Mouse (Mus musculus) hindbrain, postnatal 0 days (tissue): ENCODE measurements around the gene Stard9. TPM values are rescaled to one million over a fixed set of nuclear protein-coding genes. Genes with fewer than 3 reads are reported as not detected.
"Not testable (repeated sequence)": the region's sequence is repeated elsewhere in the genome, so short reads cannot be mapped to it uniquely, and the experiment has no call there.

Experiments used
- ATAC-seq: fragments of 200-750 bp; cut with Nextera tagmentation; 2 replicates; pipeline ENCODE4 v1.8.0; 2017; ENCODE audit warnings: mild to moderate bottlenecking, moderate TSS enrichment, moderate library complexity
- DNase-seq: peaks from one replicate; pipeline ENCODE4 v3.0.0-alpha.2; 2015; ENCODE audit warnings: low spot score
- H3K27ac ChIP-seq: fragments of 300-500 bp; sonication (generic); 2 replicates; pipeline ENCODE4 v1.5.1; 2014; ENCODE audit warnings: mild to moderate bottlenecking
- H3K27me3 ChIP-seq: fragments of 300-500 bp; sonication (generic); 2 replicates; pipeline ENCODE4 v1.6.1; 2014; ENCODE audit warnings: low read length, mixed read lengths; ENCODE audit not compliant: insufficient read depth
- H3K36me3 ChIP-seq: fragments of 300-500 bp; sonication (generic); 2 replicates; pipeline ENCODE4 v1.6.1; 2014; ENCODE audit warnings: low read length, mixed read lengths; ENCODE audit not compliant: insufficient read depth
- H3K4me1 ChIP-seq: fragments of 300-500 bp; sonication (generic); 2 replicates; pipeline ENCODE4 v1.6.1; 2014; ENCODE audit warnings: antibody characterized with exemption, low read length, mixed read lengths; ENCODE audit not compliant: insufficient read depth
- H3K4me2 ChIP-seq: fragments of 300-500 bp; sonication (generic); 2 replicates; pipeline ENCODE4 v1.6.1; 2014; ENCODE audit warnings: low read depth, mild to moderate bottlenecking, low read length, moderate library complexity, mixed read lengths
- H3K4me3 ChIP-seq: fragments of 300-500 bp; sonication (generic); 2 replicates; pipeline ENCODE4 v1.5.1; 2014; ENCODE audit warnings: low read length
- H3K9ac ChIP-seq: fragments of 300-500 bp; sonication (generic); replicated peaks from 2 replicates; pipeline ENCODE4 v1.6.1; 2014; ENCODE audit warnings: mild to moderate bottlenecking, low read length, moderate library complexity, mixed read lengths
- H3K9me3 ChIP-seq: fragments of 300-500 bp; sonication (generic); 2 replicates; pipeline ENCODE4 v1.6.1; 2016; ENCODE audit warnings: low read length, mixed read lengths
- CTCF ChIP-seq: IDR thresholded peaks from 2 replicates; pipeline ENCODE4 v1.5.1; 2016; ENCODE audit warnings: antibody characterized with exemption, control low read depth, low read depth
- WGBS: fragments of 180-500 bp; shearing (Covaris S2); extraction: QIAGEN DNeasy Blood & Tissue Kit; methylation state at CpG from one replicate; pipeline ENCODE4 v1.1.7; 2014; 5-methylcytosine and 5-hydroxymethylcytosine counted together
- polyA plus RNA-seq: library from polyadenylated mRNA; unstranded; fragments of >200 nt; fragmentation: Nextera tagmentation; extraction: Ambion mirVana; gene quantifications from 2 replicates; pipeline ENCODE4 v1.2.1, GENCODE M21; 2015
- total RNA-seq: library from RNA; depleted of rRNA; stranded (reverse); fragments of >200 nt; gene quantifications from 2 replicates; pipeline ENCODE4 v1.2.3, GENCODE M21; 2014

Stard9 gene
- total and polyA plus RNA-seq, 2 experiments from 2014 or later = 3.1 to 18.5 TPM

DNA sequence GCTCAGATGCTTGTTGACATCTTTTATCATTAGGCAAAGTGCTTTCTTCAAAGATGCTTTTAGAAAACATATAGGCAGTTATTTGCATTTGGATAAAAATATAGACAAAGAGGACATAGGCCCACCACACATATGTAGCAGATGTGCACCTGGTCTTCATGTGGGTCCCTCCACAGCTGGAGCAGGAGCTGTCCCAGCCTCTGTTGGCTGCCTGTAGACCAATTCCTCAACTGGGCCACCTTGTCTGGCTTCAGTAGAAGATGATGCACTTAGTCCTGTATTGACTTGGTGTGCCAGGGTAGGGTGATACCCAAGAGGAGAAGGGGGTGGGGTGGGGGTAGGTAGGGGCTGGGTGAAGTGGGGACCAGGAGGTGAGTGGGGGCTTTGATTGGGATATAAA is 33.8 kb downstream of the Stard9 start:
- no peak for DNase-seq
- no peaks in the 10 kb centered on the region for H3K27me3 ChIP-seq
- no peak overlapping the region for H3K9ac ChIP-seq
- H3K27ac ChIP-seq = no peak overlapping the region
- no peaks in the 10 kb centered on the region for H3K9me3 ChIP-seq
- no peaks in the 10 kb centered on the region for H3K4me1 ChIP-seq
- H3K4me2 ChIP-seq = no peak overlapping the region
- no peak overlapping the region for H3K4me3 ChIP-seq
- ATAC-seq = no peak
- no peaks in the 10 kb centered on the region for H3K36me3 ChIP-seq
- no peak for TF ChIP-seq CTCF

DNA sequence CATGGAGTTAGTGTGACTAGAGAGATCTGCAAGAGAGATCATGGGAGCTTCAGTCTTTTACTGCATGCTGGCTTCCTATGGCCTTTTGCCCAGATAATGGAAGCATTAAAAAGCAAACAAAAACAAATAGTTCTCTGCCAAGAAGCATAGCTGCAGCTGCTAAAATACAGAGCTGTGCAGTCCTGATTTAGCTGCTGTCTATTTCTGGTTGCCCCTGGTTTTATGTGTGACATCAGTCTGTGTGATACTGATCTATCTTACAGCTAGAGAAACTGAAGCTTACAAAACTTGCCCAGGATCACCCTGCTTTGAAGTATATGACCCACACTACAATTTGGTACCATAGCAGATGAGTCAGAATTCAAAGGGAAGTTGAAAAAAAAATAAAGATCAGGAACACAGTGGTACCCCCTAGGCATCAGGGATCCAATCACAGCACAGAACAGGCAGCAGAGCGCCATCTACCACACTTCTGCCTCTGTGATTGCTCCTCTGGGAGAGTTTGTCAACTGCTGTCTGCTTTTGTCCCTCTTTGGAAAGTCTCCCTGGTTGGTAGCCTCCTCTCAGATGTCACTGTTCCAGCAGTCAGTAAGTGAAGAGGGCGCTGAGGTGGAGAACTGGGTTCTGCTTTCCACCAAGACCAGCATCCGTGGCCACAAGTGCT is 34.7 kb downstream of the Stard9 start:
- TF ChIP-seq CTCF = no peak
- ATAC-seq = no peak
- Histone ChIP-seq H3K27me3 (no peaks in the 10 kb centered on the region), H3K9me3 (no peaks in the 10 kb centered on the region), H3K36me3 (no peaks in the 10 kb centered on the region), H3K4me2 (no peak overlapping the region), H3K4me3 (no peak overlapping the region), H3K9ac (no peak overlapping the region), H3K4me1 (no peaks in the 10 kb centered on the region), H3K27ac (0 out of 2 replicates have a peak overlapping the region, but pooled peaks have one; percentile 26)
- WGBS = 69% methylated on average over 3 of the region's 3 CpGs
- DNase-seq = peak; percentile 23

GRCm38 (mm10) chr2:120667446-120667845 is 38.5 kb downstream of the Stard9 start:
- H3K9ac ChIP-seq = no peak overlapping the region
- H3K27ac ChIP-seq = no peak overlapping the region
- no peak for ATAC-seq

DNA sequence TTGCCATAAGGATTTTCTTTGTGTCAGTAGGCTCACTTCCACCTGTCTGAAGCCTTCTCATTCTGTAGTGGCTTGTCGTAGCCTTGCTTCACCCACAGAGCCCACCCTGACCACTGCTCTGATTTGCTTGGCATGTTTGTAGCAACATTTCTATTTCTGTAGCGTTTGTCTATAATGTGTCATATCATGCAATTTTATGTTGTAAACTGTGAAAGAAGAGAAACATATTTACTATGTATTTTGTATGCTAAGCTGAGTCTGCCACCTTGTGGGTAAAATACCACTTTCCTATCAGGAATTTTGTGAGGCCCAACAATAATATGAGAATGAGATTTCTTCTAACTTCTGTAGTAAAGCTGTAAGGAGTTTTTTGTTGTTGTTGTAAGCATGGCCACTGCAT is 41.3 kb downstream of the Stard9 start:
- 69% methylated on average over 2 of the region's 2 CpGs for WGBS
- Histone ChIP-seq H3K4me2 (no peak overlapping the region), H3K9ac (no peak overlapping the region), H3K36me3 (no peaks in the 10 kb centered on the region), H3K27ac (no peak overlapping the region), H3K27me3 (no peaks in the 10 kb centered on the region), H3K4me1 (no peaks in the 10 kb centered on the region), H3K9me3 (no peaks in the 10 kb centered on the region), H3K4me3 (no peak overlapping the region)
- DNase-seq (peak; percentile 64), ATAC-seq (no peak)
- TF ChIP-seq CTCF = peak; percentile 65

More at GRCm38 (mm10) chr2:120667446-120667845, 38.5 kb downstream of the Stard9 start:
- no peak for TF ChIP-seq CTCF
- Histone ChIP-seq H3K9me3 (no peaks in the 10 kb centered on the region), H3K4me1 (no peaks in the 10 kb centered on the region), H3K27me3 (no peaks in the 10 kb centered on the region), H3K4me3 (no peak overlapping the region), H3K36me3 (no peaks in the 10 kb centered on the region), H3K4me2 (no peak overlapping the region)
- 86% methylated on average over 2 of the region's 2 CpGs for WGBS
- no peak for DNase-seq

DNA sequence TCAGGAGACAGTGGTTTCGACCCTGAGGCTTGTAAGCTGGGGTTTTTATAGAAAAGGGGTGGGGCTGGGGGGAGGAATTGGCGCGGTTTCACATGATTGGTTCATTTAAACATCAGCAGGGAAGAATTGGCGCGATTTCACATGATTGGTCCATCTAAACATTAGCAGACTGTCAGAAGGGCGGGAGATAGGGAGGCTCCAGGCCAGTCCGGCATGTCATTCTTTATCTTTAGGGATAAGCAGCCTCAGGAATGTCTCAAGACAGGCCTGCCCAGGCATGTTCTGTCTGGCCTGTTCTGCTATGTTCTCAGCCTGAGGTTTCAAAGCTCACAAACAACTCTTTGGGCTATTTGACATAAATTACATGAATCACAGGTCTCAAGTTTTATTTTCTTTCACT is 52.2 kb downstream of the Stard9 start:
- not testable (repeated sequence) for H3K27me3 ChIP-seq, H3K4me3 ChIP-seq, H3K9ac ChIP-seq, DNase-seq, H3K9me3 ChIP-seq, H3K4me2 ChIP-seq, ATAC-seq, H3K27ac ChIP-seq, H3K36me3 ChIP-seq, H3K4me1 ChIP-seq
- WGBS = 86% methylated on average over 7 of the region's 7 CpGs

DNA sequence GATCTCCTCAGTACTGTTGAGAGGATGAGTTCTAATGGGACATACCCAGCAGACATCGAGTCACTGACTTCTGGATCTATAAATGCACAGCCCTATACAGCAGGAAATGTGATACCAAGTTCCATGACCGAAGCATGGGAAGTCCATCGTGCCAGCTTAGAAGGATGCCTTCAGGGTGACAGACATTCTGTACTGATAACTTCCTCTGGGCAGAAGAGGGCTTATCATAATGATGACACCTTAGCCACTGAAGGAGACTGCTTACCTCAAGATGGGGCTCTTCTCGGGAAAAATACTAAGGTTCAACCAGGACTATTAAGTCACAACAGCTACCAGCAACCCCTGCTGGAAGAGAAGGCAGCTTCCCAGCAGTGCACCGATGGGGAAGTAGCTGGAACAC is 68.8 kb downstream of the Stard9 start:
- ATAC-seq (no peak), DNase-seq (no peak)
- H3K4me3 ChIP-seq = no peak overlapping the region
- H3K4me1 ChIP-seq = no peaks in the 10 kb centered on the region
- H3K4me2 ChIP-seq = no peak overlapping the region
- peaks cover 55% of the 10 kb centered on the region for H3K36me3 ChIP-seq
- H3K27me3 ChIP-seq = no peaks in the 10 kb centered on the region
- H3K27ac ChIP-seq = no peak overlapping the region
- no peak overlapping the region for H3K9ac ChIP-seq
- no peaks in the 10 kb centered on the region for H3K9me3 ChIP-seq
- TF ChIP-seq CTCF = no peak
- WGBS = 88% methylated on average over 5 of the region's 5 CpGs

GRCm38 (mm10) chr2:120700379-120700885 is 71.5 kb downstream of the Stard9 start:
- H3K4me2 ChIP-seq = no peak overlapping the region
- no peaks in the 10 kb centered on the region for H3K27me3 ChIP-seq
- ATAC-seq (no peak), DNase-seq (no peak)
- WGBS = 89% methylated on average over 3 of the region's 3 CpGs
- no peaks in the 10 kb centered on the region for H3K4me1 ChIP-seq
- no peak overlapping the region for H3K9ac ChIP-seq
- no peak overlapping the region for H3K27ac ChIP-seq
- TF ChIP-seq CTCF = no peak
- H3K4me3 ChIP-seq = no peak overlapping the region
- peaks cover 55% of the 10 kb centered on the region for H3K36me3 ChIP-seq
- no peaks in the 10 kb centered on the region for H3K9me3 ChIP-seq
